Mouse (Mus musculus) cerebellum, adult (tissue): Measurements from ENCODE around the gene Nf1.
"Not testable (repeated sequence)": the region's sequence is repeated elsewhere in the genome, so short reads cannot be mapped to it uniquely, and the experiment has no call there.

ENCODE experiments used
- ATAC-seq: cut with Nextera tagmentation; 2 replicates; pipeline ENCODE4 v1.9.2; 2017; ENCODE audit warnings: mild to moderate bottlenecking, moderate library complexity, mixed read lengths; ENCODE audit not compliant: insufficient number of reproducible peaks, low FRiP score, low TSS enrichment

Nf1 gene

DNA sequence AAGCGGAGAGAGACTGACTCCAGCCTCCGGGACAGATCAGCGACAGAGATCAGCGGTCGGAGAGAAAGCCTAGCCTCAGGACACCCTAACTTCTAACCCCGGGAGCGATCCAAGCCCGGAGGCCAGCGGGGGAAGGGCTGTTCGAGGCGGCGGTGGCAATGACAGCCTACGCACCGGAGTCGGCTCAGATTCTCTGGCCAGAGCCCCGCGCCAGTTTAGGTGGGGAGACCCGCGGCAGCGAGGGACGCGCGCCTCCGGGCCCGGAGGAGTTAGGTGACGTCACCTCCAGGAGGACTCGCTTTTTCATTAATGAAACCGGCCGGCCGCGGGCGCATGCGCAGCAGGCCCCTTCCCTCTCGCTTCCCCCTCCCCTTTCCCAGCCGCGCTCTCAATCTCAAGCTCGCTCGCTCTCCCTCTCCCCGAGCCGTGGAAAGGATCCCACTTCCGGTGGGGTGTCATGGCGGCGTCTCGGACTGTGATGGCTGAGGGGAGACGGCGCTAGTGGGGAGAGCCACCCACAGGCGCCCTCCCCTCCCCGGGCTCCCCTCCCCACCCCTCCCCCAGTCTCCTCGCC is at the start of gene Nf1:
Nf1 (plus strand) TSS at position 460 of the 574 bp plus-strand sequence.
- peak; percentile 85 for ATAC-seq

DNA sequence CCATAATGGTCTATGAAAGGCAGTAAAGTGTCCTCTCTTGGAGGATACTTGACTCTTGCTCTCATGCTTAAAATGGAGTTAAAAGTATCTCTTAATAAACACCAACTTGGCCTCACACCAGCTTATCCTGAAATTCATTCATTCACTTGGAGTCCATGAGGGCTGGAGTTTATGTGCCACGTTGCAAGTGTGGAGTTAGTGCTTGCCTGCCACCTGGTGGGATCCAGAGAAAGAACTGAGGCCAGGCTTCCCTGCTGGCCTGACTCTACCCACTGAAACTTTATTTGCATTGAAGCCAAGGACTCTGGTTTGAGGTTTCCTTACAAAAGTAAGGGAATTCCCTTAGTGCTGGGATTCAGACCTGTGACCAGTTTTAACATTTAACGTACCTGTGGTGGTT is 49.0 kb upstream of the Nf1 start:
- ATAC-seq, result no peak

DNA sequence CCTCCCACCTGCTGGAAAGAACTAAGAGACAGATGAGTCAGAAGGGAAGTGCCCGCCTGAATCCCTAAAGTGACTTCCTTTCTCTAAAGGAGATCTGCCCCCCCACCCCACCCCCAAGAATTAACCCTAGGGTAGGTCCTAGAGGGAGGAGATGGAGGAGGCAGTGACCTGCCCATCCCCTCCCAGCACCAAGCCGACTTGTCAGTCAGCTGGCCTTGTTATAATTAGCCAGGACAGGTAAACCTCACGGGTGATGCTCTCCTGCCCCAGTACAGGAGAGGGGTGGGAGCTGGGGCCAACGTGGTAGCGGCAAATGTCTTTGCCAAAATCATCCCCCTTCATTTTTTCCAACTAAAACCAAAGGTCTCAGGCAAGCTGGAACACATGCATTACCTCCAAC is 47.8 kb upstream of the Nf1 start:
- ATAC-seq, result no peak

DNA sequence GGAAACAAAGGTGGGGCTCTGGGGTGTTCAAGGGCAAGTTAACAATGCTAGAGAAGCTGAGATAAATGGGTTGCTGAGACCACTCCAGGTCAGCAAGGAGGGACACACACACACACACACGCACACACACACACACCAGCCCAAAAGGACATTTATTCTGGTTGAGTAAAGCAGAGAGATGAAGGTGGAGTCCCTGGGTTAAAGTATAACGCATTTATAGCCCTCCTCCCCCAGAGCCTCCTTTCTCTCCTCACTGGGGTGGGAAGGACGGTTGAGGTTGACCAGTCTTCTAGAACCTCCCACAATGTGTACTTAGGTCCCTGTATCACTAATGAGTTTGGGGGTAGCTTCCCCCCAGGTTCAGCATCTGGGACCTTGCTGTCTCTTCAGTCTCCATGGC is 47.4 kb upstream of the Nf1 start:
- ATAC-seq, result no peak

DNA sequence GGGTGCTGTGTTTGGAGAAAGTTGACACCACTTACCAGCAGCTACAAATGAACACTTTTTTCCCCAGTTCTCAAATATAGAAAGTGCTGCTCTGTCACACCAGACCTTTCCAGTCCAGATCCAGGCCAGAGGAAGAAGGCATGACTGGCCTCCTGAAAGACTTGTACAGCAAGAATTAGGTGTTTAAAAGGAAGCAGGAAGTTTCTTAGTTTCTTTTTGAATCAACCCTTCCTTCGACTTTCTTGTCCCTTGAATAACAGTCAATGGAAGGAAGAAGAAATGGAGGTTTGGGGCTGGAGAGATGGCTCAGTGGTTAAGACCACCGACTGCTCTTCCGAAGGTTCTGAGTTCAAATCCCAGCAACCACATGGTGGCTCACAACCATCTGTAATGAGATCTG is 46.5 kb upstream of the Nf1 start:
- ATAC-seq, result no peak

DNA sequence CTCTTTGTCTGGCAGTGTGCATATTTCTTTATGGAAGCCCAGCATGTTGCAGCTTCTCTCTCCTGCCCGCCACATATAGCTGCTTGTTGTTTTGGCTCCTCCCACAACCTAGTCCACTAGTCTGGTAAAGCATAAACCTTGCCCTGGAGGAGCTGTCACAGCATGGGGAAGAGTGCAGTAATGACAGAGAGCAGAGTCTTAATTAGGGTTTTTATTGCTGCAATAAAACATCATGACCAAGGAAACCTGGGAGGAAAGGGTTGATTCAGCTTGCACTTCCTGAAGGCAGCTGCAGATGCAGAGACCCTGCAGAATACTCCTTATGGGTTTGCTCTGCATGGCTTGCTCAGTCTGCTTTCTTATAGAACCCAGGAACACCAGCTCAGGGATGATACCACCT is 45.5 kb upstream of the Nf1 start:
- no peak for ATAC-seq

DNA sequence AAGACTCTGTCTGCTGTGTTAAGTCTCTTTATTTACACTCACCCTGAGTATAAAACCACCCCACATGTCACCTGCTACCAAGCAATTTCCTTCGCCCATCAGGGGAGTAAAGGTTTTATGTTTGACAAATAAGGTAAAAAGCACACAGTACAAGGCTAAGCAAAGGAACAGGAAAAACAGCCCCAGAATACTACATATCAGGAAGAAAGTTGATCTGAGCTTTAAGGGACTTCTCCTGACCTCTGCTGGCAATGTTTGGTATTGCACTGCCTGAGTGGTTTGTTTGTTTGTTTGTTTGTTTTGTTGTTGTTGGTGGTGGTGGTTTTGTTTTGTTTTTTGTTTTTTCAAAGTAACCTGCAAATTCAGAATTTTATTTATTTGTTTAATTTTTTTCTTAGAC is 43.3 kb upstream of the Nf1 start:
- ATAC-seq, result no peak

DNA sequence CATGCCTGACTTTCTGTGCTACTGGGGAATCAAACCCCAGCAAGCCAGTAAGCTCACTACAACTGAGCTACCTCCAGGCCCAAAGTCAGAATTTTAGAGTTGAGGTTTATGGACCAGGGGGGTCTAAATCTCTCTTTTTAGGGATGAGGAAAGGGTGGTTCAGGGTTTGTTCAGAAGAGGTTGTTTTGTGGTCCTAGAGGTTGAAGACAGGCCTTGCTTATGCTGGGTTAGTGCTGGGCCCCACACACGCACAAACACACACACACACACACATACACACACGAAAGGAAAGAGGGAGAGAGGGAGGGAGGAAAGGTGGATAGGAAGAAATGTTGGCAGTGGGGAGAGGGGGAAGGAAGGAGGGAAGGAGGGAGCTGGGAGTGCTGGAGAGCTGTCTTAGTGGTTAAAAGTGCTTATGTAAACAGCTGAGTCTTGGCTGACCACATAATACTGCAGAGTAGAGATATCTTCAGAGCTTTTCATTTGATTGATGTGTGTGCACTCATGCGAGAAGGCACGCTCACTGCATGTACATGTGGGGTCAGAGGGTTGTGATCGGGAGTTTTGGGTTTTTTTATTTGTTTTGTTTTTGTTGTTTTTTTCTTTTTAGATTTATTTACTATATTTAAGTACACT is 42.5 kb upstream of the Nf1 start, which contains the start of gene Gm9964:
Gm9964 (minus strand) TSS at position 51 of the 636 bp plus-strand sequence.
- no peak for ATAC-seq

DNA sequence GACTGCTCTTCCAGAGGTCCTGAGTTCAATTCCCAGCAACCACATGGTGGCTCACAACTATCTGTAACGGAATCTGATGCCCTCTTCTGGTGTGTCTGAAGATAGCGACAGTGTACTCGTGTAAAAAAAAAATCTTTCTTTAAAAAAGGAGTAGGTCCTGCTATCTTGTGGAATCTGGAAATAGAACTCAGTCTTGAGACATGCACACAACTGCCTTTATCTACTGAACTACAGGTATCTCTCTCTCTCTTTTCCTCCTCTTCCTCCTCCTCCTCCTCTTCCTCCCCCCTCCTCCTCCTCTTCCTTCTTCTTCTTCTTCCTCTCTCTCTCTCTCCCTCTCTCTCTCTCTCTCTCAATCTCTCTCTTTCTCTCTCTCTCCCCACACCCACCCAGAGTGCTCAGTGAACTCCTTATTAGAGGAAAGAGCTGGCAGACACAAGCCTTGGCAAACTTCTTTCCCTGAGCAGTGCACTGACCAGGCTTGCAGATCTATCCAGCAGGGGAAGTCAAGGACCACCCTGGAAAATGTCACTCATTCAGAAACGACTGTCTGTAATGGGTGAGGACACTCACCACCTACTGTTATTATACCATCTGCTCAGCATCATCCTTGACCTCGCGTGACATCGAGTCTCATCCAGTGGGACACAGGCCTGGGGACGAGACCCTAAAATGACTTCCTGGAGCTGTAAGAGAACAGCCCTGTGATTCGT is 39.6 kb upstream of the Nf1 start:
- no peak for ATAC-seq

DNA sequence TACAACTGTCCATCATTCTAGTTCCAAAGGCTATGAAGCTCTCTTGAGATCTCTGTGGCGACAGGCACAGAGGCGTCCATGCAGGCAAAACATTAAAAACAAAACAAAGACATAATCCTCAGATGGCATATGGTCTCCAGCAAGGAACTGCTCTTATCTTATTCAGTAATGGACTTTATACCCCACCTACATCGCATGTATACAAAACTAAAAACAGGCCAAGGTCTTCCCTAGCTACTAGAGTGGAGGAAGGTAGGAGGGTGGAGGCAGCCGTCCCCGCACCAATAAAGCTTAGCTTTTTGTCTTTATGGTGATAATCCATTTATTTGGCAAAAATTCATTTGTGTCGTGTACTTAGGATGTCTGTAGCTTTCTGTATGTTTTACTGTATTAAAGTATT is 36.4 kb upstream of the Nf1 start:
- ATAC-seq, result no peak

DNA sequence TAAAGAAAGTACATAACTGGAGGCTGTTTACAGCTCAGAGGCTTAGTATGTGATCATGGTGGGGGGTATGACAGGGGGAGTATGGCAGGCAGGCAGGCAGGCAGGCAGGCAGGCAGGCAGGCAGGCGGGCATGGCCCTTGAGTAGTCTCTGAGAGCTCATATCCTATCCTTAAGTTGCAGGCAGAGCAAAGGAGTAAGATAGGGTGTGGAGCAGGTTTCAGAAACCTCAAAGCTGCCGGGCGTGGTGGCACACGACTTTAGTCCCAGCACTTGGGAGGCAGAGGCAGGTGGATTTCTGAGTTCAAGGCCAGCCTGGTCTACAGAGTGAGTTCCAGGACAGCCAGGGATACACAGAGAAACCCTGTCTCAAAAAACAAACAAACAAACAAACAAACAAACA is 35.2 kb upstream of the Nf1 start:
- not testable (repeated sequence) for ATAC-seq

DNA sequence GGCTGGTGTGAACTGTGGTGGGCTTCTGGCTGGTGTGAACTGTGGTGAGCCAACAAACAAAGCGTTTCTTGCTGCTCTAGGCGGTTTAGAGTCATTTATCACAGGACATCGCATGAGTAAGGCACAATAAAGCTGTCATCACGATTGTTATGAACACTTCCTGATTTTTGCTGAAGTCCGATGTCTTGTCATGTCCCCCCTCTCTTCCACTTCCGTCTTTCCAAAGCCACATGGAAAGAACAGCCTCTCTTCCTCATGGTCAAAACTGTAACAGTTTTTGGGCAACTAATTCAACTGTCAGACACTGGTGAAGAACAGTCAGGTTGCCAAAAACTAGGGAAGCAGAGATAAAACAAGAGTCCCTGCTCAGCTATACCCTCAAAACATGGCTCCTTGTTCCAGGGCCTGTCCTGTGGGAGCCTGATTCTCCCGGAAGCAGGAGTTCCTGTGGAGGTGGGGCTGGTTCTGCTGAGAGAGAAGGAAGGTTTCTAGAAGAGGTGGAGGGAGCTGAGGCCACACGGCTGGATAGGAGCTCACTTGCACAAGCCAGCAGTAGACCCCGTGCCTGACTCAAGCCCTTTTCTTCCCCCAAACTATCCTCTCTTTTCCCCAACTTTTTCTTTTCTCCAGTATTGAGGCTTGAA is 33.7 kb upstream of the Nf1 start:
- ATAC-seq, result no peak

DNA sequence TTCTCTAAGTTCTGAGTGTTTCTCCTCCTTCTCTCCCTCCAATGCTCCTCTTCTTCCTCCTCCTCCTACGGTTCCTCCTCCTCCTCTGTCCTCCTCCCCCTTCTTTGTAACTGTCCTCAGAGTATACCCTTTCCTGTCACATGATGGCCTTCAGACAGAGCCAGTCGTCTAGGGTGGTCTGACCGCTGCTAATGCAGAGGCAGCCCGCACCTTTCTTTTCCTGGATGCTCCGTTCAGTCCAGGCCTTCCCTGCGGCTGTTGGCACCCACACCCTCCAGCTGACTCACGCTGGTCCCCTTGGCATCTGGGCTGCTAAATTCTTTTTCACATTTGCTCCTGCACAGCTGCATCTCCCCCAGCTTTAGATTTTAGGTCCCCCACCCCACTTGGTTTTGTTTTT is 33.0 kb upstream of the Nf1 start:
- no peak for ATAC-seq

DNA sequence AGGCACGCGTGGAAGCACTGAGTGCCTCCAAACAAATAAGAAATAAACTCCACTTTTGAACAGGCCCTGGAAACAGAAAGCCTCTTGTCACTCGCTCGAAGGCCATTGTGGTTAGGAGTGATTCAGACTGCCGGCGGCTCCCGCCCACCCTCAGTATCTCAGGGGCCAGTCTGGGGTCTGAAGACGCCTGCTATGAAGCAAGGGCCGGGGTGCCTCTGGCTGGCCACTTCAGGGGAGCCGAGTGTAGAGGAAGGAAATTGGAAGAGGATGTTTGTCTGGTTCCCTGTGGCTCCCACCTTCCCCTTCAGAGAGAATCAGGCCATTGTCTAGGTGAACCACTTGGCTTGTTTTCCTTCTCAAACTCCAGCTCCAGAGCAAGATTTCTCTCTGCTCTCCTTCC is 32.5 kb upstream of the Nf1 start:
- no peak for ATAC-seq

DNA sequence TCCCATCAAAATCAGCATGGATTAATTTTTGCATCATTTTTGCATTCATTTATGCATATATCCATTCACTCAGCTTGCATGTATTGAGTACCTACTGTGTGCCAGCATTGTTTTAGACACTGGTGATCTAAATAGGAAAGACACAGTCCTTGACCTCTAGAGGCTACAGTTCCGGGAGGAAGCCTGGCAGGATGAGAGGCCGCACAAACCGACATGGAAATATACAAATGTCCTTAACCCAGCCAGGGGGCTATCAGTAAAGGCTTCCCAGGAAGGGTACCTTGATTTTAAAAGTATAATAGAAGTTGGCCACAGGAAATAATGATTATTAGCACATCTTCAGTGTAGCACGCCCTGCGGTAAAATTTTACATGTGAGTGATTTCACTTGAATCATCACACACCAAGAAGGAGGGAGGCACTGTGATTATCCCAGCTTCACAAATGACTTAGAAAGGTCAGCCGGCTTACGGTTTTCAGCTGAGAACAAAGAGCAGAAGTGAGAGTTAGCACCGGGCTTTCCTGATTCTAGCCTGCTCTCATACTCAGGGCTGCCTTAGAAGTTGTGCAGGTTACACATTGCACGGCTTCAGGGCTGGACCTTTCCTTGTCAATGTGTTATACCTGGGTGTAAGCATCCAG is 31.8 kb upstream of the Nf1 start:
- ATAC-seq, result no peak

DNA sequence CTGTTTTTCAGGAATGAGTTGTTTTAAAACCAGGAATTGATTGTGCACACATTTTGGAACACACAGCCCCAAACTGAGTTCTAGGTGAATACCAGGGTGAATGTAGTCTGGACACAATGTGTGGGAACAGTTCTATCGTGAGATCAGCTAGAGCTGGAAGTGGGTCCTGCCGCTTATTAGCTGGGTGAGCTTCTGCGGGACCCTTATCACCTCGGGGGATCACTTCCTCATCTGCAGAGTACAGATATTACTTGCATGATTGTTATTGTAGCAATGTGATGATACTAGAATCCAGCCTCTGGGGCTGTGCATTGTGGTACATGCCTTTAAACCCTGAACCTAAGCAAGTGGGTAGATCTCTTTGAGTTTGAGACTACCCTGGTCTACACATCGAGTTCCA is 29.0 kb upstream of the Nf1 start:
- ATAC-seq, result no peak

DNA sequence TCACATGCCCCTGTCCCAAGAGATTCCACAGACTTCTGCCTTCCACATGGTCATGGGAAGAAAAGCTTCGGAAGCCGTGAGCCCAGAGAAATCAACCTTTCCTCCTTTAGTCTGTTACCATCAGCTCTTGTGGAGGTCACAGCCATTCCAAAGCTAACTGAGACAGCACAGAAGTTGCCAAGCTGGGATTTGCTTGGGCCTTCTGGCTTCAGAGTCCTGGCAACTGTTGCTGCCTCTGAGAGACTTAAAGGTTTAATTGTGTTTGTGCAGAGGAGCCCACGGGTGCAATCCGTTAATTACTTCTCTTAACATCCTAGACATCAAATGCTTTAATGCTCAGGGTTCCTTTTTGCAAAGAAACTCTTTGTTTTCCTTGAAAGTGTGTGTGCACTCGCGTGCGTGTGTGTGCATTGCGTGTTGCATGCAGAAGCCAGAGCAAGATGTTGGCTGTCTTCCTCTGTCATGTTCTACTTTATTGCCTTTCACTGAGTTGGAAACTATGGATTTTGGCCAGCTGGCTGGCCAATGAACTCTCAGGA is 22.6 kb upstream of the Nf1 start:
- no peak for ATAC-seq

DNA sequence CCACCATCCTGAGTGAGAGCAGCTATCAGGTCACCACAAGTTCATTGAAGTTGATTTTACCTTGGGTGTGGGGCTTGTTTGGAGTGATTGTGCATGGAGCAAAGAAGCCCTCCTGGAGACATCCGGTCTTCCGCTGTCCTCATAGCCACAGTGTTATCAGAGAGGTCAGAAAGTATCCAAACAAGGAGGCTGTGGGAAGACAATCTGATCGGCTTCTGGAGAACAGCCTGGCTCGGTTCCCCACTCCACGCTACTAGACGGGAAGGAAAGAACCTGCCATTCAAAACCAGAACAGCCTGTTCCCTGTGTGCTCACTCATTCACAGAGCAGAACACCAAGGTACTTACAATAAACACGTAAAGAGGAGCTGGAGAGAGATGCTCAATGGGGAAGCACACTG is 19.7 kb upstream of the Nf1 start:
- ATAC-seq, result no peak

DNA sequence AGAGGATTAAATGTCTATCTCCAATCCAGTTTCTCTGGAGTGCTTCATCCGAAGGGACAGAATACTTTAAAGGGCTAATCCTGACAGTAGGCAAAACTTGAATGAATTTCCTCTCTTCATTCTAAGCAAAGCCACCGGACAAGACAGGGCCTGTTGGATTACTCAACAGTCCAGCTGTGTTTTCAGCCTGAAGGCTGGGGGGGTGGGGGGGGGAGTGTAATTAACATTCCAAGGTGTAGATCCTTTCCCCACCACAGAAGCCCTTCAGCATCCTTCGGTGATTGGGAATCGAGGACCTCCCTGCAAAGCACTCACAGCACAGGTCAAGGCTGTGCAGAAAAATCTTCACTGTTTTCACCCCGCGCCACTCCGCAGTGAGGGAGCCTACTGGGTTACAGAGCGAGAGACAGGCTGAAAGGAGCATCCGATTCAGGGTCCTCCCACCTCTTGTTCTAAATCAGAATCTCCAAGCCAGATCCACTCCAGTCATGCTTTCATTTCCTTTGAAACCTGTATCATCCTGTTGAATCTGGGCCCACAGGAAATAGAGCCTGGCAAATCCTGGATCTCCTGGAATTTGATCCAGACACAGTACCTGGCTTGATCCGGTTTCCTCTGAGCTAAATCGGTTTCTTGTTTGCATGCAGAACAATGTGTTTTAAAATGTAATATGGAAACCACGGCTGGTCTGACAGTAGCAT is 15.4 kb upstream of the Nf1 start:
- no peak for ATAC-seq

DNA sequence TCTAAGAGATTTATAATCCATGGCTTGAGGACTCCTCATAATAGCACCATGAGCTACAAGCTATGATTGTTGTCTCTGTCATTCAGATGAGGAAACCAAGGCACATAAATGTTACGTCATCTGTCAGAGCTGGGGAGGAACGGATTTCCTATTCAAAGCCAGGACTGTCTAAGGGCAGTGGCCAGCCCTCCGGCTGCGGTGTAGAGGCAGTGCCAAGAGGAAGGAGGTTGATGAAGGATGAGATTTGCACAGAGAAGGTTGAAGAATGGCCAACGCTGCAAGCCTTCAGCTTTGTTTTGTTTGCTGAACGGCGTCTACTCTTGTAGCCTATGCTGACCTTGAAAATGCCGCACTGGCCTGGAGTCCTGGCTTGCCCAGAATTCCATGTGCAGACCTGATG is 13.8 kb upstream of the Nf1 start:
- no peak for ATAC-seq
